Mouse (Mus musculus) heart, embryonic 12.5 days (tissue): ENCODE data around the gene Flot2. TPM values are rescaled to one million over a fixed set of nuclear protein-coding genes. Genes with fewer than 3 reads are reported as not detected.

Experiments used
- ATAC-seq: fragments of 200-750 bp; cut with Nextera tagmentation; 2 replicates; pipeline ENCODE4 v1.8.0; 2017; ENCODE audit warnings: moderate TSS enrichment, moderate library complexity; ENCODE audit not compliant: insufficient number of reproducible peaks, low FRiP score
- H3K27ac ChIP-seq: fragments of 300-500 bp; sonication (generic); 2 replicates; pipeline ENCODE4 v1.5.1; 2016; ENCODE audit warnings: mild to moderate bottlenecking, moderate library complexity; ENCODE audit not compliant: poor library complexity, severe bottlenecking
- H3K27me3 ChIP-seq: fragments of 300-500 bp; sonication (generic); replicated peaks from 2 replicates; pipeline ENCODE4 v1.6.1; 2016; ENCODE audit warnings: mild to moderate bottlenecking, moderate library complexity
- H3K36me3 ChIP-seq: fragments of 300-500 bp; sonication (generic); 2 replicates; pipeline ENCODE4 v1.6.1; 2016; ENCODE audit warnings: mild to moderate bottlenecking, moderate library complexity
- H3K4me1 ChIP-seq: fragments of 300-500 bp; sonication (generic); replicated peaks from 2 replicates; pipeline ENCODE4 v1.6.1; 2016; ENCODE audit warnings: mild to moderate bottlenecking
- H3K4me2 ChIP-seq: fragments of 300-500 bp; sonication (generic); 2 replicates; pipeline ENCODE4 v1.6.1; 2016; ENCODE audit warnings: mild to moderate bottlenecking, moderate library complexity
- H3K4me3 ChIP-seq: fragments of 300-500 bp; sonication (generic); 2 replicates; pipeline ENCODE4 v1.5.1; 2016; ENCODE audit warnings: mild to moderate bottlenecking
- H3K9ac ChIP-seq: fragments of 300-500 bp; sonication (generic); 2 replicates; pipeline ENCODE4 v1.6.1; 2016; ENCODE audit warnings: mild to moderate bottlenecking, moderate library complexity
- H3K9me3 ChIP-seq: fragments of 300-500 bp; sonication (generic); replicated peaks from 2 replicates; pipeline ENCODE4 v1.6.1; 2016; ENCODE audit warnings: mild to moderate bottlenecking, moderate library complexity
- WGBS: fragments of 180-500 bp; shearing (Covaris S2); methylation state at CpG from one replicate; pipeline ENCODE4 v1.1.7; 2016; 5-methylcytosine and 5-hydroxymethylcytosine counted together
- polyA plus RNA-seq: library from polyadenylated mRNA; unstranded; fragments of >200 nt; fragmentation: Nextera tagmentation; extraction: Ambion mirVana; gene quantifications from 2 replicates; pipeline ENCODE4 v1.2.1, GENCODE M21; 2016

The Flot2 gene
- polyA plus RNA-seq, 1 experiment from 2014 or later, result 73.4 TPM

- H3K36me3 ChIP-seq, result peaks cover 28% of the 10 kb centered on the region
- peaks cover 19% of the 10 kb centered on the region for H3K4me1 ChIP-seq
- 1% methylated on average over 42 of the region's 42 CpGs for WGBS
- ATAC-seq, result peak; percentile 83
- H3K27ac ChIP-seq, result peak within 1 kb of the TSS; percentile 48; the same call in 1 of the 2 replicates
- H3K9ac ChIP-seq, result peak within 1 kb of the TSS; percentile 84
- peak within 1 kb of the TSS; percentile 85 for H3K4me3 ChIP-seq
- no peaks in the 10 kb centered on the region for H3K27me3 ChIP-seq
- no peaks in the 10 kb centered on the region for H3K9me3 ChIP-seq
- H3K4me2 ChIP-seq, result peak within 1 kb of the TSS; percentile 77
These were observed 42.5 kb downstream of the Flot2 start, which contains the start of gene Eral1 for GRCm38 (mm10) chr11:78079961-78080921. Gene Eral1 (minus strand): TSS chr11:78080383.

GRCm38 (mm10) chr11:78083595-78083994, 45.9 kb downstream of the Flot2 start:
- Histone ChIP-seq H3K9ac (no peak overlapping the region), H3K27me3 (no peaks in the 10 kb centered on the region), H3K9me3 (no peaks in the 10 kb centered on the region), H3K4me3 (no peak overlapping the region), H3K4me1 (peaks cover 19% of the 10 kb centered on the region), H3K27ac (no peak overlapping the region; the same call in 1 of the 2 replicates), H3K4me2 (no peak overlapping the region), H3K36me3 (no peaks in the 10 kb centered on the region)
- 6% methylated on average over 1 of the region's 1 CpGs for WGBS
- ATAC-seq, result no peak

GRCm38 (mm10) chr11:78086925-78087479, 49.3 kb downstream of the Flot2 start:
- Histone ChIP-seq H3K36me3 (no peaks in the 10 kb centered on the region), H3K9me3 (no peaks in the 10 kb centered on the region), H3K27me3 (no peaks in the 10 kb centered on the region), H3K4me1 (peaks cover 6% of the 10 kb centered on the region; the same call in 1 of the 2 replicates), H3K4me3 (no peak overlapping the region), H3K9ac (no peak overlapping the region), H3K27ac (no peak overlapping the region), H3K4me2 (no peak overlapping the region)
- 80% methylated on average over 4 of the region's 4 CpGs for WGBS
- ATAC-seq, result no peak

- no peak overlapping the region for H3K27ac ChIP-seq
- no peak overlapping the region for H3K4me3 ChIP-seq
These were observed 50.1 kb downstream of the Flot2 start for GRCm38 (mm10) chr11:78087756-78088281.

GRCm38 (mm10) chr11:78094137-78094503, 56.4 kb downstream of the Flot2 start:
- 50% methylated on average over 11 of the region's 11 CpGs for WGBS
- Histone ChIP-seq H3K9me3 (no peaks in the 10 kb centered on the region), H3K4me2 (peak overlapping the region; percentile 80), H3K4me3 (peak overlapping the region; percentile 84), H3K36me3 (peaks cover 6% of the 10 kb centered on the region), H3K4me1 (peaks cover 29% of the 10 kb centered on the region), H3K9ac (peak overlapping the region; percentile 85; the same call in 1 of the 2 replicates), H3K27ac (peak overlapping the region; percentile 90), H3K27me3 (no peaks in the 10 kb centered on the region)
- no peak for ATAC-seq

More at GRCm38 (mm10) chr11:78087756-78088281, 50.1 kb downstream of the Flot2 start:
- Histone ChIP-seq H3K4me2 (no peak overlapping the region), H3K9ac (no peak overlapping the region), H3K36me3 (no peaks in the 10 kb centered on the region), H3K27me3 (no peaks in the 10 kb centered on the region), H3K4me1 (peaks cover 6% of the 10 kb centered on the region; the same call in 1 of the 2 replicates), H3K9me3 (no peaks in the 10 kb centered on the region)
- no peak for ATAC-seq
- 62% methylated on average over 5 of the region's 5 CpGs for WGBS

- Histone ChIP-seq H3K27me3 (no peaks in the 10 kb centered on the region), H3K9me3 (no peaks in the 10 kb centered on the region), H3K4me1 (peaks cover 30% of the 10 kb centered on the region), H3K4me2 (peak within 1 kb of the TSS; percentile 80), H3K9ac (peak within 1 kb of the TSS; percentile 85), H3K4me3 (peak within 1 kb of the TSS; percentile 84), H3K36me3 (peaks cover 9% of the 10 kb centered on the region), H3K27ac (peak within 1 kb of the TSS; percentile 90)
- peak; percentile 92 for ATAC-seq
- WGBS, result under 1% methylated on average over 38 of the region's 38 CpGs
These were observed 56.9 kb downstream of the Flot2 start, which contains the start of gene Fam222b for GRCm38 (mm10) chr11:78094504-78095143. Gene Fam222b (plus strand): TSS chr11:78094660.

- peak overlapping the region; percentile 84 for H3K4me3 ChIP-seq
- peaks cover 33% of the 10 kb centered on the region for H3K4me1 ChIP-seq
- ATAC-seq, result no peak
- H3K36me3 ChIP-seq, result peaks cover 10% of the 10 kb centered on the region
- peak overlapping the region; percentile 85 for H3K9ac ChIP-seq
- H3K27ac ChIP-seq, result peak overlapping the region; percentile 90
- peak overlapping the region; percentile 80 for H3K4me2 ChIP-seq
- H3K27me3 ChIP-seq, result no peaks in the 10 kb centered on the region
- H3K9me3 ChIP-seq, result no peaks in the 10 kb centered on the region
- 20% methylated on average over 5 of the region's 5 CpGs for WGBS
These were observed 57.4 kb downstream of the Flot2 start for GRCm38 (mm10) chr11:78095144-78095516.

GRCm38 (mm10) chr11:78097077-78097476, 59.3 kb downstream of the Flot2 start:
- ATAC-seq, result no peak
- H3K4me2 ChIP-seq, result peak overlapping the region; percentile 80
- peak overlapping the region; percentile 88 for H3K27ac ChIP-seq
- peaks cover 14% of the 10 kb centered on the region for H3K36me3 ChIP-seq
- no peaks in the 10 kb centered on the region for H3K9me3 ChIP-seq
- no peaks in the 10 kb centered on the region for H3K27me3 ChIP-seq
- peak overlapping the region; percentile 84 for H3K4me3 ChIP-seq
- H3K4me1 ChIP-seq, result peaks cover 51% of the 10 kb centered on the region
- peak overlapping the region; percentile 85 for H3K9ac ChIP-seq
- WGBS, result 2% methylated on average over 3 of the region's 3 CpGs

- WGBS, result 77% methylated on average over 11 of the region's 11 CpGs
- Histone ChIP-seq H3K27me3 (no peaks in the 10 kb centered on the region), H3K27ac (peak overlapping the region; percentile 64), H3K4me3 (no peak overlapping the region), H3K9ac (peak overlapping the region; percentile 38; the same call in 1 of the 2 replicates), H3K4me1 (peaks cover 56% of the 10 kb centered on the region), H3K9me3 (no peaks in the 10 kb centered on the region), H3K36me3 (peaks cover 25% of the 10 kb centered on the region), H3K4me2 (no peak overlapping the region)
- no peak for ATAC-seq
These were observed 63.0 kb downstream of the Flot2 start for GRCm38 (mm10) chr11:78100746-78101145.

- H3K9me3 ChIP-seq, result no peaks in the 10 kb centered on the region
- no peak overlapping the region for H3K27ac ChIP-seq
- H3K9ac ChIP-seq, result no peak overlapping the region
- peaks cover 37% of the 10 kb centered on the region for H3K36me3 ChIP-seq
- 79% methylated on average over 5 of the region's 5 CpGs for WGBS
- no peak overlapping the region for H3K4me2 ChIP-seq
- H3K4me3 ChIP-seq, result no peak overlapping the region
- ATAC-seq, result no peak
- no peaks in the 10 kb centered on the region for H3K27me3 ChIP-seq
- H3K4me1 ChIP-seq, result peaks cover 42% of the 10 kb centered on the region
These were observed 64.4 kb downstream of the Flot2 start for GRCm38 (mm10) chr11:78102142-78102541.
